Mouse (Mus musculus) myocyte (in vitro differentiated cells): ENCODE measurements around the gene Lrrc28. TPM values are rescaled to one million over a fixed set of nuclear protein-coding genes. Genes with fewer than 3 reads are reported as not detected.

Experiments
- H3K27me3 ChIP-seq: one replicate; pipeline ENCODE4 v1.6.1; 2011; ENCODE audit not compliant: control insufficient read depth, insufficient read depth, insufficient read length
- H3K36me3 ChIP-seq: one replicate; pipeline ENCODE4 v1.6.1; 2011; ENCODE audit not compliant: control insufficient read depth, insufficient read depth
- H3K4me2 ChIP-seq: one replicate; pipeline ENCODE4 v1.6.1; 2011; ENCODE audit warnings: low read depth, control low read depth
- H3K4me3 ChIP-seq: one replicate; pipeline ENCODE4 v1.5.1; 2011; ENCODE audit warnings: mild to moderate bottlenecking, control low read depth, moderate library complexity
- H3K79me2 ChIP-seq: one replicate; pipeline ENCODE4 v1.6.1; 2011; ENCODE audit not compliant: control insufficient read depth, insufficient read depth
- H3ac ChIP-seq: one replicate; pipeline ENCODE4 v1.6.1; 2011; ENCODE audit not compliant: control insufficient read depth, insufficient read length
- CEBPB ChIP-seq: IDR thresholded peaks from 2 replicates; pipeline ENCODE4 v1.6.1; 2011; ENCODE audit warnings: mild to moderate bottlenecking, moderate library complexity; ENCODE audit not compliant: poor library complexity, insufficient read depth, severe bottlenecking
- E2F4 ChIP-seq: IDR thresholded peaks from one replicate; pipeline ENCODE4 v1.6.1; 2011; ENCODE audit warnings: mild to moderate bottlenecking, control low read depth, moderate library complexity; ENCODE audit not compliant: insufficient read depth
- MAX ChIP-seq: IDR thresholded peaks from one replicate; pipeline ENCODE4 v1.6.1; 2011; ENCODE audit warnings: low read depth, mild to moderate bottlenecking, control low read depth
- MYOD1 ChIP-seq, 3 experiments: IDR thresholded peaks; one replicate each; pipeline ENCODE4 v1.6.1; 2011; ENCODE audit warnings: control low read depth in 2 of 3, low read depth in 2 of 3, mild to moderate bottlenecking in 2 of 3, moderate library complexity in 1 of 3; ENCODE audit not compliant: insufficient read length in 2 of 3, control insufficient read depth in 1 of 3
- MYOG ChIP-seq, 3 experiments: IDR thresholded peaks; one replicate each; pipeline ENCODE4 v1.6.1; 2011; ENCODE audit warnings: control low read depth in 2 of 3, low read depth in 2 of 3, mild to moderate bottlenecking in 2 of 3; ENCODE audit not compliant: insufficient read length in 2 of 3, control insufficient read depth in 1 of 3, insufficient read depth in 1 of 3
- POLR2A ChIP-seq: IDR thresholded peaks from one replicate; pipeline ENCODE4 v1.6.1; 2011; ENCODE audit warnings: low read depth, mild to moderate bottlenecking, control low read depth, moderate library complexity; ENCODE audit not compliant: insufficient read length
- POLR2AphosphoS2 ChIP-seq: IDR thresholded peaks from one replicate; pipeline ENCODE4 v1.6.1; 2011; ENCODE audit warnings: low read depth, control low read depth; ENCODE audit not compliant: insufficient read length
- REST ChIP-seq: IDR thresholded peaks from one replicate; pipeline ENCODE4 v1.6.1; 2011; ENCODE audit warnings: mild to moderate bottlenecking, control low read depth, moderate library complexity; ENCODE audit not compliant: insufficient read depth, insufficient read length
- SRF ChIP-seq: IDR thresholded peaks from one replicate; pipeline ENCODE4 v1.6.1; 2011; ENCODE audit warnings: low read depth; ENCODE audit not compliant: control insufficient read depth, insufficient read length
- TCF12 ChIP-seq: IDR thresholded peaks from one replicate; pipeline ENCODE4 v1.6.1; 2011; ENCODE audit warnings: mild to moderate bottlenecking, control low read depth; ENCODE audit not compliant: poor library complexity, insufficient read depth, severe bottlenecking
- TCF3 ChIP-seq: IDR thresholded peaks from one replicate; pipeline ENCODE4 v1.6.1; 2011; ENCODE audit warnings: low read depth, control low read depth; ENCODE audit not compliant: insufficient read length
- USF1 ChIP-seq: IDR thresholded peaks from one replicate; pipeline ENCODE4 v1.6.1; 2011; ENCODE audit warnings: low read depth, mild to moderate bottlenecking, control low read depth, moderate library complexity
- polyA plus RNA-seq: library from polyadenylated mRNA; unstranded; fragments of >200 nt; fragmentation: generic; extraction: Trizol; gene quantifications from one replicate; pipeline ENCODE4 v1.2.1, GENCODE M21; 2012; ENCODE audit warnings: missing spikeins

Gene Lrrc28
- polyA plus RNA-seq, 1 experiment: 24.2 TPM

- H3K4me2 ChIP-seq: no peak overlapping the region
- TF ChIP-seq MYOD1 (IDR thresholded peaks at IDR 0.05; ENCODE audit: control insufficient read depth in 1 of 3, insufficient read length in 2 of 3, low read depth in 2 of 3): peak in 1 of 3 experiments; percentile 8
- TF ChIP-seq POLR2A: no peak
Observed at GRCm38 (mm10) chr7:67513656-67514055, 131.4 kb downstream of the Lrrc28 start.

GRCm38 (mm10) chr7:67511606-67512005, 133.5 kb downstream of the Lrrc28 start:
- H3K4me2 ChIP-seq: no peak overlapping the region
- no peak overlapping the region for H3ac ChIP-seq
- no peaks in the 10 kb centered on the region for H3K27me3 ChIP-seq
- no peak overlapping the region for H3K4me3 ChIP-seq
- TF ChIP-seq TCF12 (no peak), MYOG (IDR thresholded peaks at IDR 0.05; ENCODE audit: control insufficient read depth in 1 of 3, insufficient read depth in 1 of 3, insufficient read length in 2 of 3, low read depth in 2 of 3) (no peak), TCF3 (no peak), MAX (no peak), POLR2A (no peak), POLR2AphosphoS2 (no peak), SRF (no peak), CEBPB (no peak), REST (no peak)
- no peaks in the 10 kb centered on the region for H3K36me3 ChIP-seq
- H3K79me2 ChIP-seq: no peaks in the 10 kb centered on the region

More at GRCm38 (mm10) chr7:67513656-67514055, 131.4 kb downstream of the Lrrc28 start:
- Histone ChIP-seq H3K79me2 (no peaks in the 10 kb centered on the region), H3ac (no peak overlapping the region), H3K36me3 (no peaks in the 10 kb centered on the region), H3K4me3 (no peak overlapping the region), H3K27me3 (no peaks in the 10 kb centered on the region)

- Histone ChIP-seq H3K4me3 (no peak overlapping the region), H3K4me2 (no peak overlapping the region), H3K79me2 (no peaks in the 10 kb centered on the region), H3ac (no peak overlapping the region), H3K36me3 (no peaks in the 10 kb centered on the region), H3K27me3 (no peaks in the 10 kb centered on the region)
- TF ChIP-seq SRF (no peak), MAX (no peak), MYOD1 (IDR thresholded peaks at IDR 0.05; ENCODE audit: control insufficient read depth in 1 of 3, insufficient read length in 2 of 3, low read depth in 2 of 3) (no peak), REST (no peak), POLR2AphosphoS2 (no peak), TCF12 (no peak), CEBPB (no peak), USF1 (no peak), TCF3 (no peak), E2F4 (no peak), POLR2A (no peak), MYOG (IDR thresholded peaks at IDR 0.05; ENCODE audit: control insufficient read depth in 1 of 3, insufficient read depth in 1 of 3, insufficient read length in 2 of 3, low read depth in 2 of 3) (no peak)
Observed at GRCm38 (mm10) chr7:67503281-67504010, 141.6 kb downstream of the Lrrc28 start.

GRCm38 (mm10) chr7:67502631-67503030, 142.4 kb downstream of the Lrrc28 start:
- Histone ChIP-seq H3K27me3 (no peaks in the 10 kb centered on the region), H3K36me3 (no peaks in the 10 kb centered on the region), H3K4me3 (no peak overlapping the region), H3ac (no peak overlapping the region), H3K4me2 (no peak overlapping the region), H3K79me2 (no peaks in the 10 kb centered on the region)
- TF ChIP-seq MYOD1 (IDR thresholded peaks at IDR 0.05; ENCODE audit: control insufficient read depth in 1 of 3, insufficient read length in 2 of 3, low read depth in 2 of 3) (no peak), USF1 (no peak), E2F4 (no peak), CEBPB (no peak), TCF12 (no peak), TCF3 (no peak), MAX (no peak), MYOG (IDR thresholded peaks at IDR 0.05; ENCODE audit: control insufficient read depth in 1 of 3, insufficient read depth in 1 of 3, insufficient read length in 2 of 3, low read depth in 2 of 3) (no peak), POLR2A (no peak), SRF (no peak), POLR2AphosphoS2 (no peak)

GRCm38 (mm10) chr7:67500878-67501277, 144.2 kb downstream of the Lrrc28 start:
- no peak overlapping the region for H3K4me3 ChIP-seq
- no peaks in the 10 kb centered on the region for H3K36me3 ChIP-seq
- peak overlapping the region; percentile 2 for H3K4me2 ChIP-seq
- TF ChIP-seq REST (no peak), TCF3 (no peak), TCF12 (peak; percentile 51), POLR2AphosphoS2 (no peak), MYOD1 (IDR thresholded peaks at IDR 0.05; ENCODE audit: control insufficient read depth in 1 of 3, insufficient read length in 2 of 3, low read depth in 2 of 3) (peak in 2 of 3 experiments; percentile 39 to 78)
- H3ac ChIP-seq: no peak overlapping the region
- H3K27me3 ChIP-seq: no peaks in the 10 kb centered on the region
- no peaks in the 10 kb centered on the region for H3K79me2 ChIP-seq
